Mouse (Mus musculus): ENCODE results near the gene Adgrb2. TPM values are rescaled to one million over a fixed set of nuclear protein-coding genes. Genes with fewer than 3 reads are reported as not detected.

Gene Adgrb2
- polyA plus RNA-seq, 1 experiment from 2014 or later: 13.4 TPM

- H3K27me3 ChIP-seq (replicated peaks; ENCODE audit: control insufficient read depth, insufficient read depth, low read length): no peaks in the 10 kb centered on the region
- no peaks in the 10 kb centered on the region for H3K9me3 ChIP-seq (ENCODE audit: control insufficient read depth, low read length)
- no peak overlapping the region for H3K27ac ChIP-seq (ENCODE audit: low read depth, low read length)
- no peak overlapping the region for H3K4me2 ChIP-seq (ENCODE audit: low read length)
- no peak overlapping the region for H3K4me3 ChIP-seq (ENCODE audit: low read length)
- H3K4me1 ChIP-seq (ENCODE audit: control insufficient read depth, insufficient read depth, low read depth, low read length): no peaks in the 10 kb centered on the region; the same call in 1 of the 2 replicates
- H3K36me3 ChIP-seq (ENCODE audit: control insufficient read depth, insufficient read depth, low read length): no peaks in the 10 kb centered on the region
- 15% methylated on average over 8 of the region's 8 CpGs for WGBS
- ATAC-seq: no peak
- H3K9ac ChIP-seq (ENCODE audit: low read depth, low read length): no peak overlapping the region
Measured at GRCm38 (mm10) chr4:130066816-130067215, 82.1 kb downstream of the Adgrb2 start.

- no peaks in the 10 kb centered on the region for H3K9me3 ChIP-seq (ENCODE audit: control insufficient read depth, low read length)
- ATAC-seq: no peak
- H3K4me3 ChIP-seq (ENCODE audit: low read length): no peak overlapping the region
- H3K4me2 ChIP-seq (ENCODE audit: low read length): no peak overlapping the region
- H3K36me3 ChIP-seq (ENCODE audit: control insufficient read depth, insufficient read depth, low read length): no peaks in the 10 kb centered on the region
- no peak overlapping the region for H3K9ac ChIP-seq (ENCODE audit: low read depth, low read length)
- WGBS: 56% methylated on average over 3 of the region's 3 CpGs
- no peaks in the 10 kb centered on the region for H3K27me3 ChIP-seq (replicated peaks; ENCODE audit: control insufficient read depth, insufficient read depth, low read length)
- H3K4me1 ChIP-seq (ENCODE audit: control insufficient read depth, insufficient read depth, low read depth, low read length): no peaks in the 10 kb centered on the region; the same call in 1 of the 2 replicates
- no peak overlapping the region for H3K27ac ChIP-seq (ENCODE audit: low read depth, low read length)
Measured at GRCm38 (mm10) chr4:130070523-130070922, 85.9 kb downstream of the Adgrb2 start.

- Histone ChIP-seq H3K4me2 (ENCODE audit: low read length) (no peak overlapping the region), H3K9ac (ENCODE audit: low read depth, low read length) (no peak overlapping the region), H3K36me3 (ENCODE audit: control insufficient read depth, insufficient read depth, low read length) (no peaks in the 10 kb centered on the region), H3K9me3 (ENCODE audit: control insufficient read depth, low read length) (no peaks in the 10 kb centered on the region), H3K27me3 (replicated peaks; ENCODE audit: control insufficient read depth, insufficient read depth, low read length) (no peaks in the 10 kb centered on the region), H3K4me1 (ENCODE audit: control insufficient read depth, insufficient read depth, low read depth, low read length) (peaks cover 4% of the 10 kb centered on the region), H3K27ac (ENCODE audit: low read depth, low read length) (no peak overlapping the region), H3K4me3 (ENCODE audit: low read length) (no peak overlapping the region)
- ATAC-seq: no peak
- 94% methylated on average over 2 of the region's 2 CpGs for WGBS
Measured at GRCm38 (mm10) chr4:130071758-130072157, 87.1 kb downstream of the Adgrb2 start.

Other genes starting within 250 kb of the Adgrb2 start
- gene Khdrbs1, start 242.6 kb upstream of the Adgrb2 start, polyA plus RNA-seq (2015; fragmentation: Nextera tagmentation; extraction: Ambion mirVana): 96.3 and 104 TPM in 2 replicates
- gene Ptp4a2, start 173.7 kb upstream of the Adgrb2 start, polyA plus RNA-seq (2015; fragmentation: Nextera tagmentation; extraction: Ambion mirVana): 217 and 224 TPM in 2 replicates
- not detected in 2 replicates for gene Spocd1, start 55.6 kb upstream of the Adgrb2 start, polyA plus RNA-seq (2015; fragmentation: Nextera tagmentation; extraction: Ambion mirVana)
- gene Col16a1, start 63.0 kb downstream of the Adgrb2 start, polyA plus RNA-seq (2015; fragmentation: Nextera tagmentation; extraction: Ambion mirVana): 11.8 and 16.2 TPM in 2 replicates
- gene Pef1, start 117.7 kb downstream of the Adgrb2 start, polyA plus RNA-seq (2015; fragmentation: Nextera tagmentation; extraction: Ambion mirVana): 69.0 and 71.3 TPM in 2 replicates
- gene Hcrtr1, start 154.5 kb downstream of the Adgrb2 start, polyA plus RNA-seq (2015; fragmentation: Nextera tagmentation; extraction: Ambion mirVana): 5.7 and 8.6 TPM in 2 replicates
- gene Tinagl1, start 190.3 kb downstream of the Adgrb2 start, polyA plus RNA-seq (2015; fragmentation: Nextera tagmentation; extraction: Ambion mirVana): 10.0 and 12.5 TPM in 2 replicates
- 1.3 and 1.4 TPM in 2 replicates for gene Gm853, start 237.5 kb downstream of the Adgrb2 start, polyA plus RNA-seq (2015; fragmentation: Nextera tagmentation; extraction: Ambion mirVana)

Data from hindbrain, embryonic 16.5 days (tissue).